Mouse (Mus musculus): ENCODE results near the gene Ciapin1.

- TF ChIP-seq POLR2A (IDR thresholded peaks at IDR 0.05; ENCODE audit: borderline replicate concordance, extremely low read depth, low read depth, low read length) (no peak), CTCF (IDR thresholded peaks at IDR 0.05; ENCODE audit: insufficient read depth, low read length) (no peak)
Observed at GRCm38 (mm10) chr8:94808372-94808771, 29.8 kb downstream of the Ciapin1 start.

Measured in lung, adult 2 months (tissue).